Mouse (Mus musculus): ENCODE results near the gene Gstt3. TPM values are rescaled to one million over a fixed set of nuclear protein-coding genes. Genes with fewer than 3 reads are reported as not detected.
"Not testable (repeated sequence)": the region's sequence is repeated elsewhere in the genome, so short reads cannot be mapped to it uniquely, and the experiment has no call there.

The Gstt3 gene
- total RNA-seq, 4 experiments from 2014 or later = 3.0 to 5.6 (median 5.0) TPM

GRCm38 (mm10) chr10:75779206-75780174, 1.7 kb downstream of the Gstt3 start:
- DNase-seq (ENCODE audit: low spot score) = no peak

DNA sequence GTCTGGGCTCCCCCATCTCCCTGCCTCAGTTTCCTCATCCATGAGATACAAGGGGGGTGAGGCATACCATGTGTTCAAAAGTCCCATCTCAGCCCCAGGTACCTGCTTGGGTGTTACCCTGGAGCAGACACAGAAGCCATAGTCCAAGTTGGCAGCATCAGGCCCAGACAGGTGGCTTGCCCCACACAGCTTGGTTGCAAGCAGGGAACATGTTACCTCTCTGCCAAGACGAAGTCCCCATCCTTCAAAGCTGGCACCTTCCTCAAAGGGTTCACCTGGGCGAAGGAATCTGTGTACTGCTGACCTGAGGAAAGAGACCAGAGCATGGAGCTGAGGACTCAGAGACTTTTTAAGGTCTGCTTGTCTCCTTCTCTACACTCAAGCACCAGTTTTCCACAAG, 3.3 kb downstream of the Gstt3 start:
- DNase-seq (ENCODE audit: low spot score) = no peak

DNA sequence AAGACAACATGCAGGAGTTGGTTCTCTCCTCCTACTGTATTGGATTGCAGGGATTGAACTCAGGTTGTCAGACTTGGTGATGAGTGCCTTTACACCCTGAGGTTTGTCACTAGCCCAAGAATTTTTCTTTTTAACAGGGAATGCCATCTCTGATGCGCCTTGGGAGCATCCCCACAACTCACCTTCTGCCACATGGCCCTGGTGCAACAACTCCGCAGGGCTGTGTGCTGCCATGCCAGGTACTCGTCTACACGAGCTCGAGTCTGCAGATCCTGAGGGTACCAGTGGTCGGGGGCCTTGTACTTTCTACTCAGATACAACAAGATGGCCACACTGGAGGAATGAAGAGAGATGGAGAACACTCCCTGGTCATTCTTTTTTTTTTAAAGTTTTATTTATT, 4.7 kb downstream of the Gstt3 start:
- DNase-seq (ENCODE audit: low spot score) = no peak

DNA sequence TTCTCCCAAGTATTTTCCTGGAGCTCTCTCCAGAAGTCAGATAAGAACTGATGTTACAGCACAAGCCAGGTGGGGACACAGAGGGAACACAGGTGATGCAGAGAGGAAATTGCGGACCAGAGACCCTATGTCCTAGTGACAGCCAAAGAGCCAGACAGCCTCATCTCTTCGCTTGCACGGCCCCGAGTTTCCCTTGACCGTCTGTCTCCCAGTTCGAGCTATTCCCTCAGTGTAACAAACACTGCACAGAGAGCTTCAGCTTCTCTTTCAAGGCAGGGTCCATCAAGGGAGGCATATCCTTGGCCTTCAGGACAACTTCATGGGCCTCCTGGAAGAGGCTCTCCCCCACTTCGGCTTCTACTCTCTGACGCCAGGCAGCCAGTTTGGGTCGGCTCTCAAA, 6.6 kb downstream of the Gstt3 start:
- DNase-seq (ENCODE audit: low spot score) = no peak

DNA sequence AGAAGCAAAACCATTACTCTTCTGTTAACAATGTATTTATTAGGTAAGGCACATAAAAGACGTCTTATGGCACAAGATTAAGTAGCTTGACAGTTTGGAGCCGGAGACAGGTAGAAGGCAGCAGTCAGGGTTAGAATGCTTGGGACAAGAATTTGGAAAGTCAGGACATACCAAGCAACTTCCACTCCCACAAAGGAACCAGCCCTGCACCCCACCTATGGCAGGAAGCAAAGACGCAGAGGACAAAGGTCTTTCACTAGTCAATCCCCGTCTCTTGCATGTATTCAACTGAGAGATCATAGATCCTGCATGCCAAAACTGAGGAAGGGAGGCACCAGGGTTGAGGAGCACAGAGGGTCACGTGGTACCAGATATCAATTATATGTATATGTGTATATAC, 7.1 kb downstream of the Gstt3 start:
- DNase-seq (ENCODE audit: low spot score) = no peak

DNA sequence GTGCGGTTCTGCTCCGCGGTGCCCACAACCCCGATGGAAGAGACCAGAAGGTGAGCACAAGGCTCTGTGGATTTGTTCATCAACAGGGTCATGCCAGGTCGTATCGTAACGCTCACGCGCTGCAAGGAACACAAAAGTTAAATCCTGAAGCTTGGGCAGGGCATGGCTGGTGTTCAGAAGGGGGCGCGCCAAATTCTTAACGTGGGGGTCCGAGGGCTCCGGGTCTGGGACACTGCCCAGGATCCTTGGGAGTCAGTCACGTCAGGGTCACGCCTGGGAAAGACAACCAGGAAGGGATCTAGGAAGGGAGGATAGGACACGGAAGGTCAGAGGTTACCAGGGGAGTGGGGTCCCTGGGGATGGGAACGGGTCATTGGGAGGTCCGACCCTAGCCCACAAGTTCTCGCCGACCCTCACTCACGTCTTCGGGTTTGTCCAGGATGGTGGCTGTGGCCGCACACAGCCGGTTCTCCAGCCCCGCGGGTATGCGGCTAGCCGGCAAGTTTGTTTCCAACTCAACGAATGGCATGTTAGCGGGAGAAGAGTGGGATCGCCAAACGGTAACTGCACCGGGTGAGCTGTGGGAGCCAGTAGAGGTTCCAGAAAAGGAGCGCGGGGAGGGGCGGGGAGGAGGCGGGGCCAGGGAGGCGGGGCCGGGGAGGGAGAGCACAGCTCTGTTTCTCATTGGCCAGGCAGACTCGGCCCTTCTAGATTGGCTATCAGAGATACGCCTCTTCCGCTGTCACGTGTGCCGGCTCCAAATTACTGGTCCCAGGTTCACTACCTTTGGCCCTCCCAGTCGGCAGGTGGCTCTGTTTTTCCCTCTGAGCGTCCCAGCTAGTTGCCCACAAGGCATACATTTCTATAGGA, 8.2 kb downstream of the Gstt3 start, which contains the start of gene Ddt:
Gene Ddt, minus strand, starts transcription at position 620 of the 870 bp plus-strand sequence.
- DNase-seq (ENCODE audit: low spot score) = peak; percentile 80

DNA sequence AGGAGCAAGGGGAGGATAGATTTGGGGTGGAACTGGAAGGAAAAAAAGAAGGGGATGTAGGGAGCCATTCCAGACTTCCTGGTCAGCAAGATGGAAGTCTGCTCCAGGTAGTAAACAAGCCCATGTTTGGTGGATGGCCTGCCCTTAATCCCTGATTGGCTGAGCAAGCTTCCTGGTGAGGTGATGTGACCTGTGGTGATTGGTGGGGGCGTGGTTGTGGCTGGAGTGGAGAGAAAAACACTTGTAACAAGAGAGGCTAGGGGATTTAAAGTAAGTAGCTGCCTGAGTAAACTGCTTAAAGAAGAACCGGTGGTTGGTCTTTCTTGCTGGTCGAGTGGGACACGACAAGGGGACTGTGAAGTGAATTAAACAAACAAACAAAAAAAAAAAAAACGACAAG, 13.5 kb downstream of the Gstt3 start:
- not testable (repeated sequence) for DNase-seq (ENCODE audit: low spot score)

DNA sequence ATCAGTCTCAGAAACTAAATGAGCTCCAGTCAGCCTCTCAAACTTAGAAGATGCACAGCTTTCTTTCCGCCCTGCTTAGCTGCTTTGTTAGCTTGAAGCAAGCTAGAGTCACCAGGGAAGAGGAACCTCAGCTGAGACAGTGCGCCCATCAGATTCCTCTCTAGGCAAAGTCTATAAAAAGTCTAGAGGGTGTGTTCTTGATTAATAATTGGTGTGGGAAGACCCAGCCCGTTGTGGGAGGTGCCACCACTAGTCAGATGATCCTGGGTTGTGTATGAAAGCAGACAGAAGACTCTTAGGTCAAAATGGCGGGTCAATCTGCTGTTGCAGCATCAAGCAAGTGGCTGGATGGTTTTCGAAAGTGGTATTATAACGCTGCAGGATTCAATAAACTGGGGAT, 14.4 kb downstream of the Gstt3 start:
- no peak for DNase-seq (ENCODE audit: low spot score)

DNA sequence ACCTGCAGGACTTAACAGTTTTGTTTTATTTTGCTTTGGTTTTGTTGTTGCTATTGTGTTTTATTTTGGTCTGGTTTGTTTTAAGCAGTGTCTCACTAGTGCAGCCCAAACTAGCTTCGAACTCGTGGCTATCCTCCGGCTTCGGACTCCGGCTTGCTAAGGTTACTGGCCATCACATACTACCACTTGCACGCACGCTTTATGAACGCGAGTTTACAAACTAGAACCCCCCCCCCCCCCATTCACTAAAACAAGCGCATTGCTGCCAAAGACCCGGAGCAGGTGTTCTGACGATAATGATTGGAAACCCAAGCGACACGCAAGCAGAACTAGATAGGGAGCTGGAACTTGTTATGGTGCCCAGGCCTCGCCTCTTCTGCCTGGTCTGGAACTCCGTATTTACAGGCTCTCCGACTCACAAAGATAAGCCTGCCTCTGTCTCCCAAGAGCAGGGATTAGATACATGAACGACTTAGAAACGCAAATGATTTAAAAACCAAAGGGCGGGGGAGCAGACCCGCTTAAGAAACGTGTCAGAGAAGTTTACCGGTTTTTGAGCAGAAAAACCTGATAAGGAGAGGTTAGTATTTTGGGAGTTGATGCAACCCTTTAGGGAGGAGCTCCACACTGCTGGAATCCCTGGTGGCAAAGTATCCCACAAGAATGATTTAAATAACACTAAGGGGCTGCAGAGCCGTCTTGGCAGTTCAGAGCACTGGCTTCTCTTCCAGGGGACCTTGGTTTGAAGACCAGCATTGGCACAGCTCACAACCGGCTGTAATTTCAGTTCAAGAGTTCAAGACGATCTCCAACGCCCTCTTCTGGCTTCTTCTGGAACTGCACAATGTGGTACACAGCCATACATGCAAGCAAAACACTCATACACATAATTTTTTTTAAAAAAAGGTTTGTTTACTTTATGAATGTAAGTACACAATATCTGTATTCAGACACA, 16.4 kb downstream of the Gstt3 start:
- DNase-seq (ENCODE audit: low spot score) = peak; percentile 59

- peak; percentile 98 for DNase-seq (ENCODE audit: low spot score)
These were observed 17.3 kb downstream of the Gstt3 start, which contains the start of gene Cabin1 for GRCm38 (mm10) chr10:75763682-75764518. Cabin1 (minus strand) TSS chr10:75764341.

GRCm38 (mm10) chr10:75762413-75762812, 18.8 kb downstream of the Gstt3 start:
- DNase-seq (ENCODE audit: low spot score) = no peak

DNA sequence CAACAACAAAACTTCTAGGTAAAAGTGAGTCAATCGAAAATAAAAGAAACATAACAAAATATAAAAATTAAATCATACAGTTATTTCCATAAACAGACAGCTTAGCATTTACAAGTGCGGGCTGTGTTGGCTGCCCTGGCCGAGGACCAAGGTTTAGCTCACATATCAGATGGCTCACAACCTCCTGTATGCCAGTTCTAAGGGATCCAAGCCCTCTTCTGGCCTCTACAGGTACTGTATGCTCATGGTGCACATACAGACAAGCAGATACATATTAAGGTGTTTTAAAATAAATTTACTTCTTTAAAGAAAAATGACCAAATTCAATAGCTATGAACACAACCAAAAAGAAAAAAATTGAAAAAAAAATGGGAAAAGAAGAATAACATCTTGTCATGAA, 20.9 kb downstream of the Gstt3 start:
- DNase-seq (ENCODE audit: low spot score) = no peak

- no peak for DNase-seq (ENCODE audit: low spot score)
These were observed 24.5 kb downstream of the Gstt3 start for GRCm38 (mm10) chr10:75756719-75757118.

DNA sequence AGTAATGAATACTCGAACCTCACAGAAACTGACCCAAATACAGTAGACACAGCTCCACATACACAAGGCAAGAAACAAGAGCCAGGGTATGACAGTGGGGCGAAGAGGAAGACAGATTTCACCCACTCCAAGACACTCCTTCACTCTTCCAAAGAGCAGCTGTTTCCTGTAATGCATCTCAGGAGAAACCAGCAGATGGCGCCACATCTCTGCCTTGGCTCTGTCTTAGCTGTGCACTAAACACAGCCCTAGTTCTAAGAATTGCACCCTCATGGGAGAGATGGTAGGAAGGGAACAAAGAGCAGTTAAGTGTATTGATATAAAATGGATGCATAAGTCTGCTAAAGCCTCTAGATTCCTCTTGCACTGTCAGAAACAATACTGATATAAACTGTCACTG, 37.2 kb downstream of the Gstt3 start:
- DNase-seq (ENCODE audit: low spot score) = peak; percentile 80

- no peak for DNase-seq (ENCODE audit: low spot score)
These were observed 37.8 kb downstream of the Gstt3 start for GRCm38 (mm10) chr10:75743369-75743768.

GRCm38 (mm10) chr10:75740866-75741265, 40.3 kb downstream of the Gstt3 start:
- DNase-seq (ENCODE audit: low spot score) = no peak

DNA sequence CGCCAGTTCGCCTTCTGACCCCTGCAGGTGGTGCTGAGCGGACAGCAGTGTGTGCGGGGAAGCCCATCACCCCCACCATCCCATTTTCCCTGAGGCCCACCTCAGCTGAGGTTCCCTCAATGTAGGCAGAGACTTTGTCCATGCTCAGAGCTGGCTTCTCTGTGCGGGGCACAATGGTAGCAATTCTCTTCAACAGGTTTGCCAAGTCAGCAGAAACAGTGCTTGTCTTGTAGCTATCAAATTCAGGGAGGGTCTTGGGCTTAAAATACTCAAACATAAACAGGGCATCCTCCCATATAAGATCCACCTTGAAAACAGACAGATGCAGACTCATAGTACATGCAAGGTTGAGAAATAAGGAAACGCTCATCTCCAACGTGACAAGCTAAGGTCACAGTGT, 55.8 kb downstream of the Gstt3 start:
- no peak for DNase-seq (ENCODE audit: low spot score)

All from heart, adult 8-10 months (tissue).